Mouse (Mus musculus) midbrain, embryonic 14.5 days (tissue): Measurements from ENCODE around the gene Slc23a2. TPM values are rescaled to one million over a fixed set of nuclear protein-coding genes. Genes with fewer than 3 reads are reported as not detected.

Experiments used
- ATAC-seq: fragments of 200-750 bp; cut with Nextera tagmentation; 2 replicates; pipeline ENCODE4 v1.8.0; 2017; ENCODE audit warnings: moderate number of reproducible peaks, moderate library complexity; ENCODE audit not compliant: low FRiP score, low TSS enrichment
- DNase-seq: peaks from one replicate; pipeline ENCODE4 v3.0.0-alpha.2; 2015
- H3K27ac ChIP-seq: fragments of 300-500 bp; sonication (generic); replicated peaks from 2 replicates; pipeline ENCODE4 v1.5.1; 2014; ENCODE audit warnings: mild to moderate bottlenecking, low read depth, low read length, moderate library complexity
- H3K27me3 ChIP-seq: fragments of 300-500 bp; sonication (generic); 2 replicates; pipeline ENCODE4 v1.6.1; 2014; ENCODE audit warnings: low read length, control low read depth, mixed read lengths; ENCODE audit not compliant: control insufficient read depth, insufficient read depth
- H3K36me3 ChIP-seq: fragments of 300-500 bp; sonication (generic); 2 replicates; pipeline ENCODE4 v1.6.1; 2014; ENCODE audit warnings: low read length, control low read depth; ENCODE audit not compliant: control insufficient read depth, insufficient read depth
- H3K4me1 ChIP-seq: fragments of 300-500 bp; sonication (generic); 2 replicates; pipeline ENCODE4 v1.6.1; 2014; ENCODE audit warnings: mild to moderate bottlenecking, antibody characterized with exemption, low read length, control low read depth; ENCODE audit not compliant: control insufficient read depth, insufficient read depth
- H3K4me2 ChIP-seq: fragments of 300-500 bp; sonication (generic); 2 replicates; pipeline ENCODE4 v1.6.1; 2014; ENCODE audit warnings: mild to moderate bottlenecking, low read length, moderate library complexity
- H3K4me3 ChIP-seq: fragments of 300-500 bp; sonication (generic); replicated peaks from 2 replicates; pipeline ENCODE4 v1.5.1; 2014; ENCODE audit warnings: low read depth, low read length
- H3K9ac ChIP-seq: fragments of 300-500 bp; sonication (generic); replicated peaks from 2 replicates; pipeline ENCODE4 v1.6.1; 2014; ENCODE audit warnings: mild to moderate bottlenecking, low read length, moderate library complexity
- H3K9me3 ChIP-seq: fragments of 300-500 bp; sonication (generic); 2 replicates; pipeline ENCODE4 v1.6.1; 2016; ENCODE audit warnings: low read length, control low read depth, mixed read lengths; ENCODE audit not compliant: control insufficient read depth
- WGBS: fragments of 180-500 bp; shearing (Covaris S2); extraction: QIAGEN DNeasy Blood & Tissue Kit; methylation state at CpG from one replicate; pipeline ENCODE4 v1.1.7; 2014; 5-methylcytosine and 5-hydroxymethylcytosine counted together
- polyA plus RNA-seq: library from polyadenylated mRNA; unstranded; fragments of >200 nt; fragmentation: Nextera tagmentation; extraction: Ambion mirVana; gene quantifications from 2 replicates; pipeline ENCODE4 v1.2.1, GENCODE M21; 2014

Gene Slc23a2
- polyA plus RNA-seq, 1 experiment from 2014 or later = 33.7 TPM

DNA sequence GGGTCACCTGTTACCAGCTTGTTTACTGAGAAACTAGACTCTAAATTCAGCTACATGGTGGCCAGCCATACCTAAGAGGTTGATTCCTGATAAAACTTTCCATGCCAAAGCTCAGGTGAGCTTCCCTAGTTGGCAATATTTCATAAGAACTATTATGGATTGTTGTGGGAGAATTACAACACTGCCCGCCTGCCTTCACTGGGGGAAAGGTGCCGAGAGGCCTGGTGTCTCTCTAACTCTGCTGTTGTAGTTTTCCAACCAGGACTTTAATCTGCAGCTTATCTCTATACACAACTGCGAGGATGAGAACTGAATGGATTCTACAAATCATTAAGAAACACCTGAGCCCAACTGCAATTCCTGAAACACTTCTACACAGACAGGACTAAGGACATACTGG, 52.2 kb downstream of the Slc23a2 start:
- H3K4me3 ChIP-seq = no peak overlapping the region
- DNase-seq (no peak), ATAC-seq (no peak)
- H3K4me1 ChIP-seq = no peaks in the 10 kb centered on the region
- no peaks in the 10 kb centered on the region for H3K9me3 ChIP-seq
- no peak overlapping the region for H3K4me2 ChIP-seq
- WGBS = 89% methylated on average over 3 of the region's 3 CpGs
- no peaks in the 10 kb centered on the region for H3K27me3 ChIP-seq
- H3K27ac ChIP-seq = no peak overlapping the region
- no peak overlapping the region for H3K9ac ChIP-seq
- peaks cover 22% of the 10 kb centered on the region for H3K36me3 ChIP-seq

DNA sequence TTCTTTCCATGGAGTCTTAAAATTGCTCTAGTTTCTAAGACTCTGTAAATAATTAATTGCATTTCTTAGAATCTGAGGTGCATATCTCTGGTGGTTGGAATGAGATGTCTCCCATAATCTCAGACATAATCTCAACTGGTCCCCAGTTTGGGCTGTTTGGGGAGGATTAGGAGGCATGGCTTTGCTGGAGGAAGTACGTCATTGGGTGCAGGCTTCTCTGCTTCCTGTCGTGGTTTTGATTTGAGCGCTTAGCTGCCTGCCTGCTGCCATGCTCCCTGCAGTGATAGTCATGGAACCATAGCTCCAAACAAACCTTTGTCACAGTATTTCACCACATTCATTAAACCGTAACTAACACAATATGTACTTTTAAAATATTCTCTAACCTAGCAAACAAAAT, 53.2 kb downstream of the Slc23a2 start:
- no peaks in the 10 kb centered on the region for H3K9me3 ChIP-seq
- H3K4me1 ChIP-seq = no peaks in the 10 kb centered on the region
- DNase-seq (no peak), ATAC-seq (no peak)
- H3K4me3 ChIP-seq = no peak overlapping the region
- peaks cover 30% of the 10 kb centered on the region for H3K36me3 ChIP-seq
- 76% methylated on average over 4 of the region's 4 CpGs for WGBS
- no peak overlapping the region for H3K4me2 ChIP-seq
- no peaks in the 10 kb centered on the region for H3K27me3 ChIP-seq
- no peak overlapping the region for H3K27ac ChIP-seq
- H3K9ac ChIP-seq = no peak overlapping the region

DNA sequence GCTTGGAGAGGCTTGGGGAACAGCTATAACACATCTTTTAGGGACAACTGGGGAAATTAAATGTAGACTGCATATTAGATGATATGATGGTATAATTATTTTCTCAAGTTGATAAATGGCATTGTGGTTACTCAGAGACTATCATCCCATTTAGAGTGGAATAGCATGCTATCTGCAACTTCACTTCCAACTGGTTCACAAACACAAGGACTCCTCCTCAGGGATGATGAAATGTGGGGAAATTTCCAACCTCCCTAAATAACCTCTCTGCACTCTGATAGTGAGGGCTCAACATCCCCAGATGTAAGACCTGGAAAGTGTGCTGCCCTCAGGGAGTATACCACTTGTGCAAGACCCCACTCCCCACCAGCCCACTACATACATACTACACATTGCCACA, 60.1 kb downstream of the Slc23a2 start:
- no peak overlapping the region for H3K27ac ChIP-seq
- ATAC-seq (no peak), DNase-seq (no peak)
- no peak overlapping the region for H3K4me3 ChIP-seq
- H3K4me1 ChIP-seq = no peaks in the 10 kb centered on the region
- no peak overlapping the region for H3K9ac ChIP-seq
- H3K27me3 ChIP-seq = no peaks in the 10 kb centered on the region
- no peaks in the 10 kb centered on the region for H3K9me3 ChIP-seq
- peaks cover 41% of the 10 kb centered on the region for H3K36me3 ChIP-seq
- no peak overlapping the region for H3K4me2 ChIP-seq

DNA sequence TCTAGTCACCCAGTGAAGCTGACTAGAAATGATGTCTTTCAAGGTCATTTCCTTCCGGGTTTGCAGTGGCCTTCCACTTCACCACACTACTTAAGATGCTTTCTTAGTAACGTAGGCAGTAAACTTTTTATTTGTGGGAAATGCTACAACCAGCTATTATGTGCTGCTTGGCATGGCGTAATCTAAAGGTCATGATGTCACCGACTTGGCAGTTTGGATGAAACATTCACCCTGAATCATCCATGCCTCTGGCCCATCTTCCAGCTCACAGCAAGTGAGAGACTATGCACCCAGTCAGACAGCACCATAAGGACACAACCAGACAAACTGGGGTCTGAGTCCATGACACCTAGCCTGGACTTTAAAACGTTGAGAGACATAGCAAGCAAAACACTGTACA, 60.5 kb downstream of the Slc23a2 start:
- 91% methylated on average over 5 of the region's 5 CpGs for WGBS
- H3K27me3 ChIP-seq = no peaks in the 10 kb centered on the region
- DNase-seq = no peak
- no peak for ATAC-seq
- no peaks in the 10 kb centered on the region for H3K4me1 ChIP-seq
- H3K4me3 ChIP-seq = no peak overlapping the region
- H3K4me2 ChIP-seq = no peak overlapping the region
- H3K9me3 ChIP-seq = no peaks in the 10 kb centered on the region
- H3K27ac ChIP-seq = no peak overlapping the region
- peaks cover 41% of the 10 kb centered on the region for H3K36me3 ChIP-seq
- H3K9ac ChIP-seq = no peak overlapping the region

DNA sequence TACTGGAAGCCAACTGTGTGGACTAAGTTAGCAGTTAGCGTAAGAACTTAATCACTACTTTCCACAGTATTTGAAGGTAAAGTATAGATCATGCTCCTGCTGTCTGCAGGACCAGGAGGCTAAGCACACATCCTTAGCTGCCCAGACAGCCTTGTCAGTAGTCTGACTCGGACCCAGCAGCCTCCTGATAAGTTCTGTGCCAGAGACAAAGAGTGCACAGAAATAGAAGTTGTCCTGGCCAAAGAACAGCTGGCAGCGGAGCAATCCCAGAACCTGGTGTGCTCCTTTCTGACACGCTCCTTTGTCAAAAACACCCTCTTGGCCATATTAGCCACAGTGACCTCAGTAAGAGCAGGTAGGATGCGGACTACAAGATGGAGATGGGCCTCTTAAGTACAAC, 65.8 kb downstream of the Slc23a2 start:
- DNase-seq = no peak
- Histone ChIP-seq H3K4me1 (no peaks in the 10 kb centered on the region), H3K27ac (no peak overlapping the region), H3K9ac (no peak overlapping the region), H3K9me3 (no peaks in the 10 kb centered on the region), H3K36me3 (peaks cover 32% of the 10 kb centered on the region), H3K27me3 (no peaks in the 10 kb centered on the region), H3K4me2 (no peak overlapping the region), H3K4me3 (no peak overlapping the region)
- no peak for ATAC-seq
- WGBS = 87% methylated on average over 5 of the region's 5 CpGs

DNA sequence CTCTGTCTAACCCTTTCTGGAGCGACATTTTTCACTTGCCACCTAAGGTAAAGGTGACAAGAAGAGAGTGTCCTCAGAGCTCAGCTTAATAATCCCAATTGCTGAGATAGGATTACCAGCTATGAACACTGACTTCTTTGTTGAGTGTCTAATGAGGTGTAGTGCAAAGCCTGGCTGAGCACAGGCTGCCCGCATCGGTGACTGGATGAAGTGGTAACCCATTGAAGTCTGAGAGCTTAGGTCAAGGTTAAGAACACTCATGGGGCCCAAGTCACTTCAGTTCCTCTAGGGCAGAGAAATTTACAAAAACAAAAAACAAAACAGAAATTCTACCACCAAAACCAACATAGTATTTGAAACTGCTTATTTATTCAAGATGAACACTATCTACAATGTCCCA, 71.9 kb downstream of the Slc23a2 start:
- Histone ChIP-seq H3K27me3 (no peaks in the 10 kb centered on the region), H3K36me3 (peaks cover 55% of the 10 kb centered on the region), H3K9ac (no peak overlapping the region), H3K4me1 (no peaks in the 10 kb centered on the region), H3K27ac (no peak overlapping the region), H3K4me2 (no peak overlapping the region), H3K9me3 (no peaks in the 10 kb centered on the region), H3K4me3 (no peak overlapping the region)
- no peak for DNase-seq
- no peak for ATAC-seq
- 69% methylated on average over 3 of the region's 3 CpGs for WGBS

DNA sequence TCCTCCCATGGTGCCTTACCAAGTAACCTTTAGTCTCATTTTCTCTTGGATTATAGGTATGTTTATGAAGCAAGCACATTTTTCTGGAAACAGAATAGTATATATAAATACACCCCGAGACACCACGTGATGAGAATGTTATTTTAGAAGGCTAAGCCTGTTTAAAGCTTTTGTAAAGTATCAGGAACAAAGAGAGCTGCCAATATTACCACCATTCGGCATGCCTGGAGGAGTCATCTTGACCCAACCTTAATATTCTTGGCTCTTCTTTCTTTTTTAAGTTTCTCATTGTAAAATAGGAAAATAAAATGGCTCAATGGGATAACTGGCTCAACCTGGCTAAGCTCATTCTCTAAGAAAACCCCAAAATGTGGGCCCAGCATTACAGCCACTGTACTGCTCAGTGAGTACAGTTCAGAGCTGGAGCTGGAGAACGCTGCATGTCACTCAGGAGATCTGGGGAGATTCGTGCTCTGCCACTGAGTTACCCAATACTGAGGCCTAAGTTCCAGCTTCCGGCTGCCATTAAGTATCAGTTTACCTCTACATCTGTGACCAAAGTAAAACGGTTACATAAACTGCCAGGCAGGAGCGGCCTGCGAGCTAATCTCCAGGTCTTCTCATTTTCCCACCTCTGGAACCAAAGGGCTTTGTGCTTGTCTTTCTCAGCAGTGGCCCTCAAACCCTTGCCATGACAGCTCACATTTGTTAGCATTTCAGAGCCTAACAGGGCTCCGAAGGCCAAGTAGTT, 74.7 kb downstream of the Slc23a2 start:
- no peak overlapping the region for H3K4me2 ChIP-seq
- 92% methylated on average over 10 of the region's 10 CpGs for WGBS
- no peaks in the 10 kb centered on the region for H3K4me1 ChIP-seq
- H3K9me3 ChIP-seq = no peaks in the 10 kb centered on the region
- H3K4me3 ChIP-seq = no peak overlapping the region
- no peaks in the 10 kb centered on the region for H3K27me3 ChIP-seq
- ATAC-seq (no peak), DNase-seq (no peak)
- H3K36me3 ChIP-seq = peaks cover 55% of the 10 kb centered on the region
- H3K9ac ChIP-seq = no peak overlapping the region
- H3K27ac ChIP-seq = no peak overlapping the region

DNA sequence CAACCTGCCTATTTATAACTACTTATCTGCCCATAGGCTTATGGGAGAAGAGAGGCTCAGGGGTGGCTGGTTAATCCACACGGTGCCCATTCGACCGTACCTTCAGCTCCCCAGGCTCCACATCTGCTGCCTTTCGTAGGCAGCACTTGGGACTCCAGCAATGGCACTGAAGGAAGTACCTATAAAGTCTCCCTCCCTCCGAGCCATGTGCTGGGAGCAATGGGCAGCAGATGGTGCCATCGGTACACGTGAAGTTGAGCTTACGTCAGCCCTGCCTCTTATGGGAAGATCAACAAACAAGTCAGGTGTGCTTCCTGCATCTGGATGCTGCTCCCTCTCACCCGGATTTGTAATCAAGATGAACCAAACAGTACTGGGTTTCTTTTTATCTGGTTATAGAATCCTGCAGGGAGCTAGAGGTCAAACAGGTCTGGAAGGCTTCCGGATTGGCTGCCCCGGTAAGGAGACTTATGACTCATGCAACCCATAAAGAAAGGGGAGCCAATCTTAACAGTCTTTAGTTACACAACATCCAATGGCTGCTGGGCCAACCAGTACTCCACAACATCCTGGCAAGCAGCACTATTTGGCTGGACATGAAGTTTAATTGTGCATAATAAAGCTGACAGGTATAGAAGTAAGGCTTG, 80.6 kb downstream of the Slc23a2 start:
- H3K27ac ChIP-seq = no peak overlapping the region
- no peaks in the 10 kb centered on the region for H3K9me3 ChIP-seq
- no peak for ATAC-seq
- no peak overlapping the region for H3K4me2 ChIP-seq
- H3K4me1 ChIP-seq = no peaks in the 10 kb centered on the region
- 85% methylated on average over 11 of the region's 11 CpGs for WGBS
- no peak overlapping the region for H3K4me3 ChIP-seq
- no peaks in the 10 kb centered on the region for H3K27me3 ChIP-seq
- H3K36me3 ChIP-seq = peaks cover 43% of the 10 kb centered on the region
- no peak for DNase-seq
- no peak overlapping the region for H3K9ac ChIP-seq

DNA sequence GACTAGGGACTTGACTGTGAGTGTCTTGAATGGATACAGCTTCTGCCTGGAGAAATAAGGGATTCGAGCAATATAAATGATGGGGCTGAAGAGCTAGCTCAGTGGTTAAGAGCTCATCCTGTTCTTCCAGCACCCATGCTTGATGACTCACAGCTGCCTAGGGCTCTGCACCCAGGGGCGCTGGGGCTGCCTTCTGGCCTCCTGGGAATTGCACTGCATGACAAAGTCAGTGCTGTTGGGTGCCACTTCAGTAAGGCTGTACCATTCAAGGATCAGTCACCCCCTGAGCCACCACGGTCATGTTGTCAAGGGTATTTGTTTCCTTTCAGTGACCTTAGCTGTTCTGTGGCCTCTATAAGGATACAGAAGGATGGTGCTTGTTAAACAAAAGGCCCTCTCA, 81.1 kb downstream of the Slc23a2 start:
- DNase-seq (no peak), ATAC-seq (no peak)
- Histone ChIP-seq H3K27me3 (no peaks in the 10 kb centered on the region), H3K9me3 (no peaks in the 10 kb centered on the region), H3K36me3 (peaks cover 45% of the 10 kb centered on the region), H3K27ac (no peak overlapping the region), H3K9ac (no peak overlapping the region), H3K4me2 (no peak overlapping the region), H3K4me1 (no peaks in the 10 kb centered on the region), H3K4me3 (no peak overlapping the region)
- WGBS = 91% methylated on average over 3 of the region's 3 CpGs
